Mouse (Mus musculus): ENCODE measurements around the gene Uba6.

GRCm38 (mm10) chr5:86100621-86101020 is 72.0 kb downstream of the Uba6 start:
- TF ChIP-seq POLR2A (IDR thresholded peaks at IDR 0.05; ENCODE audit: extremely low read depth, insufficient read depth, low read length) (no peak), CTCF (IDR thresholded peaks at IDR 0.05; ENCODE audit: low read depth, low read length) (no peak)

Data from liver, adult 2 months (tissue).